Mouse (Mus musculus) embryonic stem cell, embryonic (primary cell): ENCODE data around the gene Prkar2a.
"Not testable (repeated sequence)": the region's sequence is repeated elsewhere in the genome, so short reads cannot be mapped to it uniquely, and the experiment has no call there.

Experiments
- CTCF ChIA-PET, 4 experiments: fragments of 300-600 bp in 2 of 4; fragments of 350-600 bp in 2 of 4; sonication (Branson Sonifier 250); formaldehyde crosslinking; loops; one replicate each; lab custom pipeline; 2022; ENCODE audit warnings: inconsistent platforms in 2 of 4; lab: Charles Lee
- POLR2A ChIA-PET, 4 experiments: fragments of 300-600 bp in 2 of 4; fragments of 350-600 bp in 2 of 4; sonication (Branson Sonifier 250); formaldehyde crosslinking; loops; one replicate each; lab custom pipeline; 2022; ENCODE audit warnings: antibody characterized with exemption in 4 of 4, inconsistent platforms in 1 of 4; lab: Charles Lee

Gene Prkar2a

DNA sequence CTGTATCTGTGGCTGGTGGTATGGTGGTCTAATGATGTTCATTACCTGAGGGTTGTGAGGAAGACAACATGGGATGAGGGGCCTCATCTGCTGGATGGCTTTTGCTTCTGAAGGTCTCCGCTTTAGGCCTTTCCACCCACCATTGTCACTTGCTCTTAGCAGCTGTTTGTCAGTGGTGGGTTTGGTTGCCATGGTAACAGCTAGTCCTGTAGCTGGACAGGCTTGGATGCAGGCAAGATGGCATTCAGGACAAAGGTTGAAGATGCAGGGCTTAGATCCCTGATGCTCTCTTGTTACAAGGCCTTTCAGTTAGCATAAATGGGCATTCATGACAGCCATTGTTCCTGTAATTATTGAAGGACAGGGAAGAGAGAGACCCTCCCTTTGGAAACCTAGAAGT is at the start of gene Prkar2a:
Gene Prkar2a (plus strand): TSS at position 209 of the 400 bp plus-strand sequence.
- CTCF ChIA-PET: interaction anchor here in 1 of 4 experiments (1.0 kb wide), 1 partner anchor 13 kb away, joined by 3 read pairs; no protein-coding TSS in a partner anchor
- POLR2A ChIA-PET: interaction anchor here in 2 of 4 experiments (1.2 to 7.2 kb wide), 5 partner anchors 9 to 386 kb away, joined by 3 to 51 read pairs (median 4); no protein-coding TSS in a partner anchor

DNA sequence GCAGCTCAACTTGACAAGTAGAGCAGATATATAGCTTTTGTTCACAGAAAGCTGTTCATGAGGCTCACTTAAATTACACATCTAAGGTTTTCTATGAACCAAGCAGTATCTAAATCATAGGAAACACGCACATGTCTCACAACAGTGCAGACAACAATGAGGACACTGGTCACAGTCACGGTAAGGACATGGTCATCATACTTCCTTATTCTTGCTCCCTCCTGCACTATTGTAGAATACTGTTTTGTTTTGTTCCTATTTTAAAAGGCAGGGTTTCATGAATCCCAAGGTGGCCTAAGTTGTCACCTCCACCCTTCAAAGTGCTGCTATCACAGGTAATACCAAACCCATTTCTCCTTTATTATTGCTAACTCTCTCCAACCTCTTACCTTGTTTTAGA is 49.3 kb upstream of the Prkar2a start:
- CTCF ChIA-PET: no interaction called here
- POLR2A ChIA-PET: interaction anchor here in 2 of 4 experiments (0.9 to 7.5 kb wide), 12 partner anchors 7 to 61 kb away, joined by 3 to 63 read pairs (median 4); partner anchors contain the start of genes Arih2 (in 1 of the 2) and Wdr6 (in 1 of the 2)

DNA sequence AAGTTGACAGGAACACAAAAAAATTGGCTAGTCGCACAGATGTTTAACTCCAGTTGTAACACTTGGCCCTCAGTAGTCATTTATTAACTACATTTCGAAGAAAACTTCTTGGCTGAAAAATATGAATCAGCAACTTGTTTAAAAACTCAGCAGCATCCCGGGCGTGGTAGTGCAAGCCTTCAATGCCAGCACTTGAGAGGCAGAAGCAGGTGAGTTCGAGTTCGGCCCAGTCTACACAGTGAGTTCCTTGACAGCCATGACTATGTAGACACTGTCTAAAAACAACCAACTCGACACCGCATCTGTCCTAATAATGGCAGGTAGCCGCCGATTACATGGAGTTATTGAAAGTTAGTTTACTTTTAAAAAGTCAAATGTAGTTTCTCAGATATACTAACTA is 40.9 kb upstream of the Prkar2a start:
- CTCF ChIA-PET: interaction anchor here in 2 of 4 experiments (0.6 to 0.7 kb wide), 2 partner anchors 199 to 382 kb away, joined by 3 to 7 read pairs; no protein-coding TSS in a partner anchor
- POLR2A ChIA-PET: interaction anchor here (0.6 to 7.4 kb wide), 50 partner anchors 8 to 309 kb away, joined by 3 to 65 read pairs (median 4); partner anchors contain the start of genes Dalrd3 (in 2 of the 4), Usp19 (in 2 of the 4), Gpx1 (in 1 of the 4) and Impdh2 (in 1 of the 4)

DNA sequence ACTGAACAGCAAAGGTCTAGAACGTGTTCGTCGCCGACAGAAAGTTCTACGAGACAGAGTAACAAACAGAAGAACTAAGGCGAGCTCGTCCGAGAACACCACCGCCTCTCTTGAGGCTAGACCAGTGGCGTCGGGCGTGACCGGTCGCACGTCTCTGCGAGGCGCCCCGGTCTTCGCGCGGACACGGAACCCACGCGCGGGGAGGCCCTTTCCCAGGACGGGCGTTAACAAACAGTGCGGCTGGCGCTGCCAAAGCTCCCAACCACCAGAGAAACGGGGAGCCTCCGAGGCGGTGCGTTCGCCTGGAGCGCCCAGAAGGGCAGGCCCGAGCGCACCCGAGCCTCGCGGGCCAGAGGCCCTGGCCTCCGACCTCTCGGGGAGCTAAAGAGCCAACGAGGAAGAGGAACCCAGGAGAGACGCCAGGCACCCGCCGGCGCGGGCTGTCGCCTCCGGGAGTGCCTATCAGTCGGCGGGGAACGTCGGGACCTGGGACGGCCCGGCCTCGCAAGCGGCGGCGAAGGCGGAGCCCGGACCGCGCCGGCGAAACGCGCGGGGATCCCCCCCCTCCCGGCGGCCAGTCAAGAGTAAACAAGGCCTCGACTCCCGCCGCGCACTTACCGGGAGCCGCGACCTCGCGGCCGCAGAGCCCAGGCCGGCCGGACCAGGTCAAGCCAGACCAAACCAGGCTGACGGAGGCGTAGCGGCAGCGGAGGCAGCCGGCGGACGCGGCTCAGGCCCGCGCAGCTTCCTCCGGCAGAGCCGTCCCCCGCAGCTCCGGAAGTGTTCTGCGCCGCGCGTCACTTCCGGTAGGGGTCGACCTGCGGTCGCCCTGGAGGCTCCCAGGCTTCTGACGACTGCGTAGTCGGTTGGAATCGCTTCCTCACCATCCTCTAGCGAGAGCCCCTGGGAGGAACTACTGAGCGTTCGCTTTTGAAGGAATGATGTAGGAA is 40.2 kb upstream of the Prkar2a start, which contains the start of gene Arih2:
Gene Arih2 (minus strand): TSS at position 776 of the 950 bp plus-strand sequence.
- POLR2A ChIA-PET: interaction anchor here (0.5 to 7.4 kb wide), 59 partner anchors 8 to 310 kb away, joined by 3 to 65 read pairs (median 4); partner anchors contain the start of genes Dalrd3 (in 2 of the 4), Ndufaf3 (in 2 of the 4), Slc25a20 (in 2 of the 4) and Usp19 (in 2 of the 4)
- CTCF ChIA-PET: interaction anchor here in 3 of 4 experiments (0.5 to 1.0 kb wide), 5 partner anchors 21 to 382 kb away, joined by 3 to 7 read pairs (median 3); no protein-coding TSS in a partner anchor

DNA sequence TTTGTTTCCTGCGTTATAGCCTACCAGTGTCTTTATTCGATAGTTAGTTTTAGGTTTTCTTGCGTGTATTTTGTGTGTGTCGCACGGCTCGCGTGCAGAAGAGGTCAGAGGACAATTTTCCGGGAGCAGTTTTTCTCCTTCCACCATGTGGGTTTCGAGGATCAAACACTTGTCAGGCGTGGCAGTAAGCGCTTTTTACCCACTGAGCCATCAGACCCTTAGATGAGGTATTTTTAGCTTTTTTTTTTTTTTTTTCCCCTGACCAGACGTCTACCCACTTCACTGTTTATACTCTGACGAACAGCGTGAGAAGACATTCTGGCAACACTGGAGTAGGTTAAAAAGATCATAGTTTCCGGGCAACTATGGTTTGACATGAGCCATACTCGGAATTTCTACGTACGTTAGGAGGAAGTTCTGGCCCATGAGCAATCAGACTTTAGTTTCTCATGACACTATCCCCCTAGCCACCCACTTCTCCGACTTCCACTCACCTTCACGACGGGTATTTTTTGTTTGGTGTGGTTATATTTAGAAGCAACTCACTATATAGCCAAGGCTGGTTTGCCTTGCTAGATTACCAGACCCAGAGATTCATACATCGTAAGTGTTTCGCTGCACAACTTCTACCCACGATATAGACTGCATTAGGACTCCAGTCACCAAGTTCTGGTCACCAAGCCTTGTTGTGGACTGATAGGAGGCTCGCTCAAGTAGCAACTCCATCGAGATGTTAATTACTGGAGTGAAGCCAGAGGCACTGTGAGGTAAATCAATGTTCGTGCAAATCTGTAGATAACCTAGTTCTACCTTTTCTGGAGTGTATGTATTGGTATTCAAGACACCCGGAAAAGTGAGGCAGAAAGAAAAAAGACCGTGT is 39.3 kb upstream of the Prkar2a start:
- CTCF ChIA-PET: interaction anchor here in 2 of 4 experiments (0.5 to 1.0 kb wide), 3 partner anchors 20 to 76 kb away, joined by 3 to 5 read pairs (median 3); no protein-coding TSS in a partner anchor

DNA sequence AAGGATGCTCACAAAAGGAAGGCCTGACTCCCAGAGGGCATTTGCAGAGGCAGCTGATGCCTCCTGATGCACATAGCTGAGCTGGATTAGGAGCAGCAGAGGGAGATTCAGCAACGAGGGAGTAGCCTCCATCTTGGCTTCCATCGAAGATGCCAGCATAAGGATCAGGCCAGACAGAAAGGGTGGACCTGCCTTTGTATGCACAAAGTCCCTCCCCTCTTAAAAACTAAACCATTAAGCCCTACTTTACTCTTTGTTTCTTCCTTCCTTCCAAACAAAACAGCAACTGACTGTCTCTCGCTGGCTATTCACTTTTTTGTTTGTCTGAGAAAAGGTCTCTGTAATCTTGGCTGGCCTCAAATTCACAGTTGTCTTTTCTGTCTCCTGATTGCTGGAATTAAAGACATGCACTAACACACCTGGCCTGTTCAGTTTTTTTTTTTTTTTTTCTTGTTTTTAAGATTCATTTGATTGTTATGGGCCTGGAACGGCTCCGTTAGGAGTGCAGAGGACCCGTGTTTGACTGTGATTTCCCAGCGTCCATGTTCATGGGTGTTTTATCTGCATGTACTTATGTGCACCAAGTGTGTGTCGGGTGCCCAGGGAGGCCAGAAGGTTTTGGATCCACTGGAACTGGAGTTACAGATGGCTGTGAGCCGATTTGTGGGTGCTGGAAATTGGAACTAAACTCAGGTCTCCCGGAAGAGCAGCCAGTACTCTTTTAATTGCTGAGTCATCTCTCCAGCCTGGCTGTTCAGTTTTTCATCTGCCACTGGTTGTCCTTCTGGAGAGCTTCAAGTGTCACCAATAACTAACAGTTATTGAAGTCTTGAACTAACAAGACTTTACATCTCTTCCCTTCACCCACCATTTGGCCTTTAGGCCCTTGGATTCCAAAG is 34.3 kb upstream of the Prkar2a start:
- ChIA-PET CTCF (interaction anchor here in 1 of 4 experiments (0.9 kb wide), 1 partner anchor 15 kb away, joined by 3 read pairs; no protein-coding TSS in a partner anchor), POLR2A (interaction anchor here (0.6 to 7.0 kb wide), 31 partner anchors 7 to 316 kb away, joined by 3 to 65 read pairs (median 4); partner anchors contain the start of genes Ndufaf3 (in 2 of the 4), Wdr6 (in 2 of the 4), Arih2 (in 1 of the 4) and Gpx1 (in 1 of the 4))

More for the DNA sequence above, 39.3 kb upstream of the Prkar2a start:
- POLR2A ChIA-PET: interaction anchor here in 3 of 4 experiments (0.6 to 7.4 kb wide), 33 partner anchors 7 to 311 kb away, joined by 3 to 65 read pairs (median 4); partner anchors contain the start of genes Dalrd3 (in 2 of the 3), Ndufaf3 (in 2 of the 3), Gpx1 (in 1 of the 3) and Impdh2 (in 1 of the 3)

DNA sequence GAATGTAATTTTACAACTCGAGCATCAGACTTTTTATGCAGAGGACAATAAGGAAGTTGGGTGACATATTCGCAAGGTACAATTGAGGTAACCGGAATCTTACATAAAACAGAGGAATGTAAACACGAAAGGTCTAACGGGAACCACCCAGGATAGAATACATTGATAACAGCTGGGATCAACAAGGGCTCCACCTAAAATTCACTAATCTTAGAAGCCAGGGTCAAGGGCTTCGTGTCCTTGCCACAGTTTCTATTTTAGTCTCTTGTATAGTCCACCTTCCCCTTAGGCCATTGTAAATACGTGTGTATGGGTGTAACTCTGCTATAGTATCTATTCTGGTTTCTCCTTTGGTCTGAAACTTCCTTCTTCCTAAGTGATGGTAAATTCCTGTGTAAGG is 33.2 kb upstream of the Prkar2a start:
- CTCF ChIA-PET: not testable (repeated sequence)
- POLR2A ChIA-PET: interaction anchor here in 2 of 4 experiments (1.0 to 7.0 kb wide), 8 partner anchors 9 to 89 kb away, joined by 3 to 65 read pairs (median 4); partner anchors contain the start of genes Wdr6 (in 2 of the 2), Arih2 (in 1 of the 2) and Ndufaf3 (in 1 of the 2)

DNA sequence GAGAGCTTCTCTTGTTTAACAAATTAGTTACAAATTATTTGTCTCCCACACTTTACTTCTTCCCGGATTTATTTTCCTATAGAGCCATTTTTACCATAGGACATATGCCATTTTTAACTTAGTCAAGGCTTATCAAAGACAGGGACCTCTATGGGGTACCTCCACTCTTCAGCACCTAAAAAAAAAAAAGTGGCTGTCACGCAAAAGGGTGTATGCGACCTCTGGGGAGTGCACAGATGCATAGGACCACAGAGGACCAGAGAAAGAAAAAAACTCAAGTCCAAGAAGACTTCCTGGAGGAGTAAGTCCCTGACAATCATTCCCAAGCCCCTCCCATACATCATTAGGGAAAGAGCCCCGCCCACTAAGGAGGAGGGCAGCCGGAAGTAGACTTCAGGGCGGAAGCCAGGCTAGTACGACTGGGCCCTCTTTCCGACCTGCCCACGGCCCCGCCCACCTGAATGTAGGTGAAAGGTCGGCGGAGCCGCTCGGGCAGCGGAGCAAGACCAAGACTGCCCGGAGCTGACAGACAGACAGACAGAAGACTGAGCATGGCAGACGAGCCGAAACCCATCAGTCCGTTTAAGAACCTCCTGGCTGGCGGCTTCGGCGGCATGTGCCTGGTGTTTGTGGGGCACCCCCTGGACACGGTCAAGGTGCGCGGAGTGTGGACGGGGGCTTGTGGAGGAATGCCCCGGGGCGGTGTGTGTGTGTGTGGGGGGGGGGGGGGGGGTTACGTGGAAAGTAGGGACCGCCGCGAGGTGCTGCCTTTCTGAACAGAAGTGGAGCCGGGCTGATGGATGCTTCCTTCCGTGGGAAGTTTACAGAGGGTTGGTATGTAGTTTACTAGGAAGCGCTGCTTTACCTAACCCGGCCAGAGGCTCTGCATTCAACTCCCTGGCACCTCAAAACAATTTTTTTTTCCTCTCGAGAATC is 27.2 kb upstream of the Prkar2a start, which contains the start of gene Slc25a20:
Gene Slc25a20 (plus strand): TSS at position 412 of the 936 bp plus-strand sequence.
- CTCF ChIA-PET: interaction anchor here in 2 of 4 experiments (1.1 to 1.5 kb wide), 4 partner anchors 11 to 158 kb away, joined by 3 to 4 read pairs (median 4); no protein-coding TSS in a partner anchor

DNA sequence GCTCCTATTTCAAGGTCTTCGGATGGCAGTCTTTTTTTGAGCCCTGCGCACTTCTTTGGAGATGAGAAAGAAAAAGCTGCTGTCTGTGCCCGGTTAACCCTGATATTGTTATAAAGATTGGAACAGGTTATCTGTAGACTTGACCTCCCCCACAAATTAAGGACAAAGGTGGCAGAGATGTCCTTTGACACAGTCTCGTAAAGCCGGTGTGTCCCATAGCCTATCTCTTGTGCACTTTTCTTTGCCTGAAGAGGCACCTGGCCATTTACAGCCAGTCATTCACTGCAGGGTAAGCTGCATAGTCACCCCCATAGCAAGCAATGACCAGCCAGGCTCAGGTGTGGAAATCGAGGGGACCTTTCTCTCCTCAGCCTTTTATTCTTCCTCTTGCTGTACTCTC is 26.5 kb upstream of the Prkar2a start:
- CTCF ChIA-PET: interaction anchor here in 2 of 4 experiments (1.1 to 1.5 kb wide), 4 partner anchors 10 to 157 kb away, joined by 3 to 4 read pairs (median 4); no protein-coding TSS in a partner anchor
- POLR2A ChIA-PET: interaction anchor here in 3 of 4 experiments (0.6 to 3.5 kb wide), 21 partner anchors 9 to 270 kb away, joined by 3 to 23 read pairs (median 4); partner anchors contain the start of genes Arih2 (in 3 of the 3), Wdr6 (in 2 of the 3), 1700102P08Rik (in 1 of the 3) and Dalrd3 (in 1 of the 3)

More for the DNA sequence above, 27.2 kb upstream of the Prkar2a start, which contains the start of gene Slc25a20:
- POLR2A ChIA-PET: interaction anchor here in 3 of 4 experiments (0.6 to 3.5 kb wide), 17 partner anchors 8 to 270 kb away, joined by 3 to 23 read pairs (median 4); partner anchors contain the start of genes Arih2 (in 3 of the 3), Wdr6 (in 2 of the 3), 1700102P08Rik (in 1 of the 3) and Dalrd3 (in 1 of the 3)

DNA sequence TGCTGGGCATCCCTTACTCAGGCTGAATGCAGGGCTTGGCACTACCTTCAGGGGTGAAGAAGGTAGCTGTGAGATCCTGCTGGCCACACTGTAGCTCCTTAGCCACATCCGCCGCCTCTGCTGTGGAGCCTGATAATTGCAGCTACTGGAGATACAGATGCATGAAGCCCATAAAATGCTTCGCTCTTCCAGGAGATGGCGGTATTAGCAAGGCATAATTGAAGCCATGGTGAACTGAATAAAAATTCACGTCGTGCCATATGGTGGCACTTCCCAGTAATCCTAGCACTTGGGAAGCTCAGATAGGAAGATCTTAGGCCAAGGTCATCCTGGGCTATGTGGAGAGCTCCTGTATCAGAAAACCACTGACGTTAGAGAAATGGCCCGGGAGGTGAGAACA is 19.2 kb upstream of the Prkar2a start:
- ChIA-PET CTCF (interaction anchor here (0.5 to 1.3 kb wide), 16 partner anchors 16 to 183 kb away, joined by 3 to 6 read pairs (median 3); partner anchors contain the start of genes Arih2 (in 1 of the 4) and Slc26a6 (in 1 of the 4)), POLR2A (interaction anchor here (0.5 to 1.9 kb wide), 25 partner anchors 10 to 185 kb away, joined by 3 to 7 read pairs (median 4); partner anchors contain the start of genes Arih2 (in 2 of the 4), Nckipsd (in 1 of the 4), Qrich1 (in 1 of the 4) and Wdr6 (in 1 of the 4))

DNA sequence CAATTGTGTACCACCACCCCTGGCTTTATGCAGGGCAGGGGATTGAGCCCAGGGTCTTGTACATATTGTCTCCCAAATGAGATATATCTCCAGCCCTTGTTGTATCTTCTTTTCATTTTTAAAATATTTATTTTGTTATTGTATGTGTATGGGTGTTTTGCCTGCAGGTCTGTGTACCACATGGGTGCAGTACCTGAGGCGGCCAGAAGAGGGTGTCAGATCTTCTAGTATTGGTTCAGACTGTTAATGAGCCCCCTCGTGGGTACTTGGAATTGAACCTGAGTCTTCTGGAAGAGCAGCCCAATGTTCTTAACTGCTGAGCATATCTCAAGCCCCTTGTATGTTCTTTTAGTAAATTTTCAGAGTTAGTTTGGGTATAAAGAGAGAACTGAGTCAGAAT is 16.0 kb upstream of the Prkar2a start:
- POLR2A ChIA-PET: interaction anchor here (0.6 to 3.6 kb wide), 9 partner anchors 10 to 137 kb away, joined by 3 to 23 read pairs (median 3); partner anchors contain the start of gene Slc25a20 (in 1 of the 4)
- CTCF ChIA-PET: interaction anchor here (0.6 to 1.6 kb wide), 8 partner anchors 10 to 181 kb away, joined by 3 to 5 read pairs (median 3); partner anchors contain the start of gene Wdr6 (in 1 of the 4)

DNA sequence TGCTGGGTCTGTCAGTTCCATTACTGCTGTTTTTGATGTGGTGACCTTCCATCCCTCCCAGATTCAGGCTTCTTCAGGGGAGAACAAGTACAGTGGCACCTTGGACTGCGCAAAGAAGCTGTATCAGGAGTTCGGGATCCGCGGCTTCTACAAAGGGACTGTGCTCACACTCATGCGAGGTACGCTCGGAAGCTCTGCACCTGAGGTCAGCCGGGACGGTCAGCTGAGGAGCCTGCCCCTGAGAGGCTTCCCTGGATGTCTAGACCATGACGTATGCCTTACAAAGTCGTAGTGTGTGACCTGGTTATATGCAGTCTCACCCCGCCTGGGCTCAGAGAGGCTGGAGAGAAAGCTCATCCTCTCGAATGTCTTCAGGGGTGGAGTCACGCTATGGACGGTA is 9.1 kb upstream of the Prkar2a start:
- CTCF ChIA-PET: interaction anchor here in 1 of 4 experiments (1.1 kb wide), 1 partner anchor 12 kb away, joined by 3 read pairs; no protein-coding TSS in a partner anchor
- POLR2A ChIA-PET: interaction anchor here in 1 of 4 experiments (1.0 to 1.4 kb wide), 6 partner anchors 9 to 33 kb away, joined by 3 to 4 read pairs (median 4); partner anchors contain the start of gene Prkar2a

DNA sequence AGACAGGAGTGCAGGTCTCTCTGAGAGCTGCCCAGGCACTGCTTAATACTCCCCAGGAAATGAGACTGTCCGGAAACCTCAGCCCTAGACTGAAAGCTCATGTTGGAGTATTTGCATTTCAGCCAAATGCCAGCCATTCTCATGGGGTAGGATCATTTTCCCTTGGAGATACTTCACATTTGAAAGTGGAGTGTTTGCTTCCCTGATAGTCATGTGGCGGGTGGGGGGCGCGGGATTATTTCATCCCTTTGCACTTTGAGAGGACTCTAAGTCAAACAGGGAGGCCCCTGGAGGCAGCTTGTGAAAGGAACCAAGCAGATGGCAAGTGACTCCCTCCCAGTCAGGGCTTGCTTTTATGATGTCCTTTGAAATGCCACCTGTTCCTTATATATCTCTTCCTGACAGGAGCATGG is 2.6 kb upstream of the Prkar2a start:
- ChIA-PET POLR2A (interaction anchor here (0.6 to 1.8 kb wide), 12 partner anchors 11 to 1460 kb away, joined by 3 to 6 read pairs (median 4); no protein-coding TSS in a partner anchor), CTCF (interaction anchor here in 3 of 4 experiments (0.6 to 1.1 kb wide), 4 partner anchors 17 to 113 kb away, joined by 3 to 5 read pairs (median 4); no protein-coding TSS in a partner anchor)
